8 mouse cellular contexts compared by ENCODE assay signal in the genomic region with DNA sequence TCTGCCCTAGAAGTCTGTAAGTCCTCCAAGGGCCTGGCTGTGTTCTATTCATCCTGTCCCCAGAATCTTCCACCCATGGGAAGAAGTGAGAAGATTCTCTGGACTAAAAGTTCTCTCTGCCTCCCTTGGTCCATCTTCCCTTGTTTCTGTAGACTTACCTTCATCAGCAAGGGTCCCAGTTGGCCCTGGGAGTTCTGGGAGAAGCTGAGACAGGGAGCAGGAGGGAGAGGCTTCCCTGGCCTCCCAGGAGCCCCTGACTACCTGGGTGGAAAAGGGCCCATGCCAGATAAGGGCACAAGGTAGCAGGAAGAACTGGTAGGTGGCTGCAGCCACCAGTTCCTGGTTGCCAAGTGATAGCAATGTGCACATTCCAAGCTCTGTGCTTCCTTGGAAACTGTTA. TPM values are rescaled to one million over a fixed set of nuclear protein-coding genes. Genes with fewer than 3 reads are reported as not detected.
DNase-seq lines count a peak whose midpoint lies in the region; ATAC-seq lines count a peak whose summit lies in the region.

A gene (minus strand): TSS at position 342 of the 400 bp plus-strand sequence.

- H3K4me3 ChIP-seq in kidney, embryonic 14.5 days (ENCODE audit: low read length), result no peak within 1 kb of the TSS
- H3K4me3 ChIP-seq in hindbrain, embryonic 16.5 days (ENCODE audit: low read length), result no peak within 1 kb of the TSS
- H3K4me3 ChIP-seq in liver, embryonic 16.5 days (ENCODE audit: low read depth, low read length), result peak within 1 kb of the TSS; percentile 7; the same call in 1 of the 2 replicates

- 0 out of 2 replicates have a peak, but pooled peaks cover 3% of the 10 kb centered on the region for H3K27me3 ChIP-seq in kidney, embryonic 14.5 days (ENCODE audit: control insufficient read depth, insufficient read depth, low read length)
- 0 out of 2 replicates have a peak, but pooled peaks cover 2% of the 10 kb centered on the region for H3K27me3 ChIP-seq in hindbrain, embryonic 16.5 days (replicated peaks; ENCODE audit: control insufficient read depth, insufficient read depth, low read length)
- H3K27me3 ChIP-seq in liver, embryonic 16.5 days (ENCODE audit: control insufficient read depth, insufficient read depth, low read depth, low read length), result no peaks in the 10 kb centered on the region; the same call in 1 of the 2 replicates

- peaks cover 10% of the 10 kb centered on the region; the same call in 1 of the 2 replicates for H3K4me1 ChIP-seq in kidney, embryonic 14.5 days (ENCODE audit: control insufficient read depth, insufficient read depth, low read length)
- peaks cover 20% of the 10 kb centered on the region for H3K4me1 ChIP-seq in hindbrain, embryonic 16.5 days (ENCODE audit: control insufficient read depth, insufficient read depth, low read depth, low read length)
- peaks cover 45% of the 10 kb centered on the region for H3K4me1 ChIP-seq in liver, embryonic 16.5 days (ENCODE audit: control insufficient read depth, low read depth, low read length)

- no peaks in the 10 kb centered on the region for H3K36me3 ChIP-seq in kidney, embryonic 14.5 days (ENCODE audit: control insufficient read depth, insufficient read depth, low read length)
- no peaks in the 10 kb centered on the region for H3K36me3 ChIP-seq in hindbrain, embryonic 16.5 days (ENCODE audit: control insufficient read depth, insufficient read depth, low read length)
- H3K36me3 ChIP-seq in liver, embryonic 16.5 days (ENCODE audit: control insufficient read depth, insufficient read depth), result no peaks in the 10 kb centered on the region

- ATAC-seq in kidney, embryonic 14.5 days (ENCODE audit: low FRiP score, low TSS enrichment), result no peak
- no peak for ATAC-seq in hindbrain, embryonic 16.5 days
- no peak for ATAC-seq in liver, embryonic 16.5 days (ENCODE audit: low read depth)

- H3K4me2 ChIP-seq in kidney, embryonic 14.5 days (replicated peaks; ENCODE audit: low read depth, low read length), result no peak within 1 kb of the TSS
- H3K4me2 ChIP-seq in hindbrain, embryonic 16.5 days (ENCODE audit: low read length), result no peak within 1 kb of the TSS
- H3K4me2 ChIP-seq in liver, embryonic 16.5 days (ENCODE audit: low read depth, low read length), result peak within 1 kb of the TSS; percentile 51

- no peak for DNase-seq in kidney, adult 11 months
- DNase-seq in adrenal gland, postnatal 25 days, result no peak
- no peak for DNase-seq in gastrocnemius, postnatal 10 days
- DNase-seq in retina, postnatal 1 day, result no peak
- no peak for DNase-seq in cerebellum, adult 11-12 months

- H3K9me3 ChIP-seq in kidney, embryonic 14.5 days (ENCODE audit: control insufficient read depth, low read length), result no peaks in the 10 kb centered on the region
- no peaks in the 10 kb centered on the region for H3K9me3 ChIP-seq in hindbrain, embryonic 16.5 days (ENCODE audit: control insufficient read depth, low read length)
- H3K9me3 ChIP-seq in liver, embryonic 16.5 days (replicated peaks; ENCODE audit: control insufficient read depth, low read length), result no peaks in the 10 kb centered on the region

- no peak within 1 kb of the TSS for H3K27ac ChIP-seq in kidney, embryonic 14.5 days (ENCODE audit: low read depth, low read length)
- no peak within 1 kb of the TSS for H3K27ac ChIP-seq in hindbrain, embryonic 16.5 days (ENCODE audit: low read depth, low read length)
- H3K27ac ChIP-seq in liver, embryonic 16.5 days (ENCODE audit: low read length), result peak within 1 kb of the TSS; percentile 96

- no peak within 1 kb of the TSS for H3K9ac ChIP-seq in kidney, embryonic 14.5 days (ENCODE audit: low read depth, low read length)
- H3K9ac ChIP-seq in hindbrain, embryonic 16.5 days (ENCODE audit: low read depth, low read length), result no peak within 1 kb of the TSS
- peak within 1 kb of the TSS; percentile 40 for H3K9ac ChIP-seq in liver, embryonic 16.5 days (ENCODE audit: low read depth, low read length)

RNA-seq across cellular contexts. Expression of the gene that starts here (rescaled TPM):
- 43.9 and 49.6 TPM in 2 replicates for polyA plus RNA-seq in kidney, embryonic 14.5 days (2014; fragmentation: Nextera tagmentation; extraction: Ambion mirVana)
- total RNA-seq in adrenal gland, postnatal 25 days (2021), result 35.7 and 41.0 TPM in 2 replicates
- 10 to 100 TPM; 27.8 to 27.9 TPM for total RNA-seq in gastrocnemius, postnatal 10 days (2021)
- polyA plus RNA-seq in hindbrain, embryonic 16.5 days (2015; fragmentation: Nextera tagmentation; extraction: Ambion mirVana), result 65.1 and 65.7 TPM in 2 replicates
- polyA plus RNA-seq in liver, embryonic 16.5 days (2015; fragmentation: Nextera tagmentation; extraction: Ambion mirVana), result 44.3 and 45.9 TPM in 2 replicates
